Mouse (Mus musculus) hindbrain, postnatal 0 days (tissue): Measurements from ENCODE around the gene Tnni2. TPM values are rescaled to one million over a fixed set of nuclear protein-coding genes. Genes with fewer than 3 reads are reported as not detected.

ENCODE experiments used
- ATAC-seq: fragments of 200-750 bp; cut with Nextera tagmentation; 2 replicates; pipeline ENCODE4 v1.8.0; 2017; ENCODE audit warnings: mild to moderate bottlenecking, moderate TSS enrichment, moderate library complexity
- DNase-seq: peaks from one replicate; pipeline ENCODE4 v3.0.0-alpha.2; 2015; ENCODE audit warnings: low spot score
- H3K27ac ChIP-seq: fragments of 300-500 bp; sonication (generic); 2 replicates; pipeline ENCODE4 v1.5.1; 2014; ENCODE audit warnings: mild to moderate bottlenecking
- H3K27me3 ChIP-seq: fragments of 300-500 bp; sonication (generic); 2 replicates; pipeline ENCODE4 v1.6.1; 2014; ENCODE audit warnings: low read length, mixed read lengths; ENCODE audit not compliant: insufficient read depth
- H3K36me3 ChIP-seq: fragments of 300-500 bp; sonication (generic); 2 replicates; pipeline ENCODE4 v1.6.1; 2014; ENCODE audit warnings: low read length, mixed read lengths; ENCODE audit not compliant: insufficient read depth
- H3K4me1 ChIP-seq: fragments of 300-500 bp; sonication (generic); 2 replicates; pipeline ENCODE4 v1.6.1; 2014; ENCODE audit warnings: antibody characterized with exemption, low read length, mixed read lengths; ENCODE audit not compliant: insufficient read depth
- H3K4me2 ChIP-seq: fragments of 300-500 bp; sonication (generic); 2 replicates; pipeline ENCODE4 v1.6.1; 2014; ENCODE audit warnings: low read depth, mild to moderate bottlenecking, low read length, moderate library complexity, mixed read lengths
- H3K4me3 ChIP-seq: fragments of 300-500 bp; sonication (generic); 2 replicates; pipeline ENCODE4 v1.5.1; 2014; ENCODE audit warnings: low read length
- H3K9ac ChIP-seq: fragments of 300-500 bp; sonication (generic); replicated peaks from 2 replicates; pipeline ENCODE4 v1.6.1; 2014; ENCODE audit warnings: mild to moderate bottlenecking, low read length, moderate library complexity, mixed read lengths
- H3K9me3 ChIP-seq: fragments of 300-500 bp; sonication (generic); 2 replicates; pipeline ENCODE4 v1.6.1; 2016; ENCODE audit warnings: low read length, mixed read lengths
- CTCF ChIP-seq: IDR thresholded peaks from 2 replicates; pipeline ENCODE4 v1.5.1; 2016; ENCODE audit warnings: antibody characterized with exemption, control low read depth, low read depth
- WGBS: fragments of 180-500 bp; shearing (Covaris S2); extraction: QIAGEN DNeasy Blood & Tissue Kit; methylation state at CpG from one replicate; pipeline ENCODE4 v1.1.7; 2014; 5-methylcytosine and 5-hydroxymethylcytosine counted together
- polyA plus RNA-seq: library from polyadenylated mRNA; unstranded; fragments of >200 nt; fragmentation: Nextera tagmentation; extraction: Ambion mirVana; gene quantifications from 2 replicates; pipeline ENCODE4 v1.2.1, GENCODE M21; 2015
- total RNA-seq: library from RNA; depleted of rRNA; stranded (reverse); fragments of >200 nt; gene quantifications from 2 replicates; pipeline ENCODE4 v1.2.3, GENCODE M21; 2014

The Tnni2 gene
- total and polyA plus RNA-seq, 2 experiments from 2014 or later = 0.63 to 1.3 TPM

DNA sequence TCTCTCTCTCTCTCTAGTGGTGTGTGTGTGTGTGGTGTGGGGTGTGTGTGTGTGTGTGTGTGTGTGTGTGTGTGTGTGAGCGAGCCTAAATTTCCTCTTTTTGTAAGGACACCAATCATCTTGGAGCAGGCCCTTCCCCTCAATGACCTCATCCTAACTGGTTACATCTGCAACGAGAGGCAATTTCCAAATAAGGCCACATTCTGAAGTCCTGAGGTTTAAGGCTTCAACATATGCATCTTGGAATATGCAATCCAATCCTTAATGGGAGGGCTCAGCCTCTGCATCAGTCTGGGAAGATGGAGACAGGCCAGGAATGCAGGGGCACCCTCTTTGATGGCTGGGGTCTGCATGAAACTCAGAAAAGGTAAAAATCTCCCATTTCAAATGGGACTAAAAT, 16.4 kb downstream of the Tnni2 start:
- WGBS = 36% methylated on average over 2 of the region's 2 CpGs
- H3K36me3 ChIP-seq = no peaks in the 10 kb centered on the region
- ATAC-seq = peak; percentile 61
- H3K4me2 ChIP-seq = no peak overlapping the region
- peak; percentile 38 for DNase-seq
- H3K4me1 ChIP-seq = peaks cover 13% of the 10 kb centered on the region; the same call in 1 of the 2 replicates
- H3K9me3 ChIP-seq = no peaks in the 10 kb centered on the region
- no peaks in the 10 kb centered on the region for H3K27me3 ChIP-seq
- H3K4me3 ChIP-seq = no peak overlapping the region
- TF ChIP-seq CTCF = no peak
- no peak overlapping the region for H3K9ac ChIP-seq
- H3K27ac ChIP-seq = peak overlapping the region; percentile 76

DNA sequence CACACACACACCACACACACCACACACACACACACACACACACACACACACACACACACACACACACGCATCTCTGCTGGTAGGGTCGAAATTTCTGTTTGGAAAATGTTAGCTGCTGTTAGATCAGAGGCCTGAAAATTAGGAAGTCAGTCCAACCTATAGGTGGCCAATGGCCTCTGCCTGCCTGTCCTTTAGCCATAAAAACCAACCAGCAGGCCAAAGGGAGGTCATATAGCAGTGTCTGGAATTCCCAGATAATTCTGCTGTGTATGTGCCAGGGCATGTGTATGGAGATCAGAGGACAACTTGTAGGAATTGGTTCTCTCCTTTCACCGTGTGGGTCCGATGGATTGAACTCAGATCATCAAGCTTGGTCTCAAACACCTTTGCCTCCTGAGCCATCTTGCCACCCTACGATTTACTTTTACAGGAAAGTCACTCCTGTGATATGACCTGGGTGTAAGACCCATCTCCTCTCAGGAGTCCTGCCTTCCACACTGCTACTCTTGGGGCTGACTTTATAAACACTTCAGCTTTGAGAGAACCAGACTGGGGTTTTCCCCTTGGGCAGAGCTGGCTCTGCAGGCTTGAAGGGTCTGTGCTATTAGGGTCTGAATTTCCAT, 17.2 kb downstream of the Tnni2 start:
- Histone ChIP-seq H3K27ac (peak overlapping the region; percentile 48; the same call in 1 of the 2 replicates), H3K4me3 (no peak overlapping the region), H3K27me3 (no peaks in the 10 kb centered on the region), H3K4me1 (peaks cover 13% of the 10 kb centered on the region; the same call in 1 of the 2 replicates), H3K9ac (no peak overlapping the region), H3K36me3 (no peaks in the 10 kb centered on the region), H3K9me3 (no peaks in the 10 kb centered on the region), H3K4me2 (no peak overlapping the region)
- WGBS = 90% methylated on average over 5 of the region's 5 CpGs
- DNase-seq (no peak), ATAC-seq (no peak)
- no peak for TF ChIP-seq CTCF

GRCm38 (mm10) chr7:142459299-142459691, 17.7 kb downstream of the Tnni2 start:
- H3K27ac ChIP-seq = no peak overlapping the region
- H3K9me3 ChIP-seq = no peaks in the 10 kb centered on the region
- DNase-seq (no peak), ATAC-seq (no peak)
- no peak overlapping the region for H3K4me3 ChIP-seq
- H3K9ac ChIP-seq = no peak overlapping the region
- TF ChIP-seq CTCF = no peak
- WGBS = 90% methylated on average over 2 of the region's 2 CpGs
- no peaks in the 10 kb centered on the region for H3K27me3 ChIP-seq
- no peaks in the 10 kb centered on the region for H3K36me3 ChIP-seq
- H3K4me1 ChIP-seq = peaks cover 13% of the 10 kb centered on the region; the same call in 1 of the 2 replicates
- no peak overlapping the region for H3K4me2 ChIP-seq

- no peaks in the 10 kb centered on the region for H3K27me3 ChIP-seq
- no peaks in the 10 kb centered on the region for H3K36me3 ChIP-seq
- H3K4me1 ChIP-seq = peaks cover 13% of the 10 kb centered on the region; the same call in 1 of the 2 replicates
- no peak within 1 kb of the TSS for H3K4me3 ChIP-seq
- TF ChIP-seq CTCF = no peak
- ATAC-seq (no peak), DNase-seq (no peak)
- no peak within 1 kb of the TSS for H3K27ac ChIP-seq
- no peak within 1 kb of the TSS for H3K9ac ChIP-seq
- no peaks in the 10 kb centered on the region for H3K9me3 ChIP-seq
- WGBS = 96% methylated on average over 7 of the region's 7 CpGs
- H3K4me2 ChIP-seq = no peak within 1 kb of the TSS
These were observed 19.0 kb downstream of the Tnni2 start, which contains the start of gene Lsp1 for GRCm38 (mm10) chr7:142460636-142461077. Lsp1 (plus strand) TSS chr7:142460809.

GRCm38 (mm10) chr7:142461446-142461845, 19.8 kb downstream of the Tnni2 start:
- H3K4me2 ChIP-seq = no peak overlapping the region
- H3K27ac ChIP-seq = no peak overlapping the region
- 94% methylated on average over 2 of the region's 2 CpGs for WGBS
- H3K27me3 ChIP-seq = no peaks in the 10 kb centered on the region
- peaks cover 13% of the 10 kb centered on the region; the same call in 1 of the 2 replicates for H3K4me1 ChIP-seq
- H3K9me3 ChIP-seq = no peaks in the 10 kb centered on the region
- no peak overlapping the region for H3K9ac ChIP-seq
- DNase-seq = no peak
- no peaks in the 10 kb centered on the region for H3K36me3 ChIP-seq
- no peak for TF ChIP-seq CTCF
- no peak for ATAC-seq
- no peak overlapping the region for H3K4me3 ChIP-seq

DNA sequence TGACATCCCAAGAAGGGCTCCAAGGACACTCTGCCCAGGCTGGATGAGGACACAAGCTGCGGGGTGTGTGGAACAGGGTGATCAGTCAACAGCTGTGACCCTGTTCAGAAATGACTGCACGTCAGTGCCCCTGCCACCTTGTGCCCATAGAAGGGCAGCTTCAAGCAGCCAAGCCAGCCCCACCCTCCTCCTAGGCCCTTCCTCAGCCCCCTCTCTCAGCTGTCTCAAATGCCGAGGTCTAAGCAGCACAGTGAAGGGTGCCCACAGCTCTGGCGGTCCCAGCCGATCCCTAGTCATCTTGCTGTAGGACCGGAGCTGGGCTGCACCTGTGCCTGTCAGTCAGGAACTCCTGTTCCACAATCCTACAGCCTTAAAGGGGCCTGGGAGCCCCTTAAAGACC, 20.6 kb downstream of the Tnni2 start:
- TF ChIP-seq CTCF = no peak
- no peak for ATAC-seq
- no peaks in the 10 kb centered on the region for H3K36me3 ChIP-seq
- H3K27ac ChIP-seq = no peak overlapping the region
- H3K4me1 ChIP-seq = 0 out of 2 replicates have a peak, but pooled peaks cover 7% of the 10 kb centered on the region
- H3K9ac ChIP-seq = no peak overlapping the region
- DNase-seq = no peak
- no peak overlapping the region for H3K4me2 ChIP-seq
- WGBS = 85% methylated on average over 6 of the region's 6 CpGs
- H3K9me3 ChIP-seq = no peaks in the 10 kb centered on the region
- no peak overlapping the region for H3K4me3 ChIP-seq
- H3K27me3 ChIP-seq = no peaks in the 10 kb centered on the region

- ATAC-seq (no peak), DNase-seq (no peak)
- no peak overlapping the region for H3K9ac ChIP-seq
- no peaks in the 10 kb centered on the region for H3K9me3 ChIP-seq
- TF ChIP-seq CTCF = no peak
- H3K4me1 ChIP-seq = 0 out of 2 replicates have a peak, but pooled peaks cover 3% of the 10 kb centered on the region
- H3K27me3 ChIP-seq = no peaks in the 10 kb centered on the region
- H3K27ac ChIP-seq = no peak overlapping the region
- H3K4me3 ChIP-seq = no peak overlapping the region
- WGBS = 70% methylated on average over 4 of the region's 4 CpGs
- H3K4me2 ChIP-seq = no peak overlapping the region
- H3K36me3 ChIP-seq = no peaks in the 10 kb centered on the region
These were observed 21.0 kb downstream of the Tnni2 start for GRCm38 (mm10) chr7:142462594-142463078.
